Mouse (Mus musculus) heart, adult 11 months (tissue): Measurements from ENCODE around the gene Rhbdl1.
A peak's percentile ranks its signal among the peaks of the same experiment; 100 is the strongest.
"Not testable (repeated sequence)": the region's sequence is repeated elsewhere in the genome, so short reads cannot be mapped to it uniquely, and the experiment has no call there.

Experiments
- DNase-seq: peaks from one replicate; pipeline ENCODE4 v3.0.0; 2022

Rhbdl1 gene

DNA sequence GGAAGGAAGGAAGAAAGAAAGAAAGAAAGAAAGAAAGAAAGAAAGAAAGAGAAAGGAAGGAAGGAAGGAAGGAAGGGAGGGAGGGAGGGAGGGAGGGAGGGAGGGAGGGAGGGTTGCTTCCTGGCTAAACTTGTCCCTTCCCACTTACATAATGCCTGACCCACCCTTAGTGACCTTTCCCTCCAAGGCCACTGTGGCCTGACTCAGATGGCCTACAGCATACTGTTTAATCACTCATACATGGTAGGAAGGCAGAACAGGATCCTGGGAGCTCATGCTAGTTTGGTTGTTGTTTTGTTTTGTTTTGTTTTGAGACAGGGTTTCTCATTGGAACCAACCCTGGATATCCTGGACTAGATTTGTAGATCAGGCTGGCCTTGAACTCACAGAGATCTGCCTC lies 34.5 kb upstream of the Rhbdl1 start:
- DNase-seq, result not testable (repeated sequence)

- peak; percentile 87 for DNase-seq
Observed at GRCm38 (mm10) chr17:25869954-25870353, 32.9 kb upstream of the Rhbdl1 start.

GRCm38 (mm10) chr17:25869498-25869897 lies 32.4 kb upstream of the Rhbdl1 start:
- DNase-seq, result no peak

- peak; percentile 99 for DNase-seq
Observed at GRCm38 (mm10) chr17:25868601-25869191, 31.6 kb upstream of the Rhbdl1 start, which contains the start of gene Mcrip2. Gene Mcrip2, minus strand, starts transcription at chr17:25868764.

DNA sequence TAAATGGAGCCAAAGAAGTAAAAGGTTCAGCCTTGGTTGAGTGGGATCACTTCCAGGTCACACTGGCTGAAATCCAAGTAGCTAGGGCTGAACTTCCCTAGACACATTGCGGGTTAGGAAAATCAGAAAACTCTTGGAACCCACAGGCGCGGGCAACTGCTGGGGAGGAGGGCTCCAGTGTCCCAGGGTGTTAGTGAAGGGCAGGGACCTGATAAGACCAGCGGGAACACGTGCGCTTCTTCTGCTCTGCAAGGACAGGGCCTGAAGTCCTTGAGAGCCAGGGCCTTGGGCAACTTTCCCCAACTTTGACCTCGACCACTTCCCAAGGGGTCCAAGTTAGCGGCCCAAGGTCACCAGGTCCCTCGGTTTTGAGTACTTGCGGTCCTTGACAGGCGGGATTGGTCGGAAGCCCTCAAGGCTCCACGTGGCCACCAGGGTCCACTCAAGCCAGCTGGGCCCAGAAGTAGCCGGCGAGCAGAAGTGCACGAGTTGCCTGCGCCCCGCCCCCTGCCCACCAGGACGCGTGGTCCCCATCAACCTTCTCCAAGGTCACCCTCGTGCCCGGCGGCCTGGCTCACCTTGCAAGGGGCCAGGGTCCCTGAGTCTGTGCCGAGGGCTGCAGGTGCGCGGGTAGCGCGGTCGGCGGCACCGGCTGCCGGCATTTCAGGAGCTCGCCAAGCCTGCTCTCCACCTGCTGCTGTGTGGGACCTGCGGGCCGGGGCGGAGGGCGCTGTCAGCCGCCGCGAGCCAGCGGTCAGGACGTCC lies 30.9 kb upstream of the Rhbdl1 start:
- peak; percentile 98 for DNase-seq

GRCm38 (mm10) chr17:25867509-25867835 lies 30.4 kb upstream of the Rhbdl1 start:
- DNase-seq, result no peak

DNA sequence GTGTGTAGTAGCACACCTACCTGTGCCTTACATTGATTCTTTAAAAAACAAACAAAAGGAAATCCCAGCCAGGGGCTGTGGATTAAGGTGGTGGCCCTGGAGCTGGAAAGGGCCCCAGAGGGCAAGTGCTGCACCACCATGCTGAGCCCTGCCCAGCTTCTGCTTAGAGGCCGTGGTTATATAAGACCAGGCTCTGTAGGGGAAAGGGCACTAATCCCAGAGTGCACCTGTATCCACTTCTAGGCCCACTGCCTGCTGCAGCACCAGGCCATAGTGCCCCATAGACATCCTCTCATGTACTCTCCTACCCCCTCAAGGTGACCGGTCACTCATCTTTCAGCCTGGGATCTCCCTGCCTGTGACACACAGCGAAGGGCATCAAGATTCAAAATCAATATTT lies 29.1 kb upstream of the Rhbdl1 start:
- peak; percentile 96 for DNase-seq

DNA sequence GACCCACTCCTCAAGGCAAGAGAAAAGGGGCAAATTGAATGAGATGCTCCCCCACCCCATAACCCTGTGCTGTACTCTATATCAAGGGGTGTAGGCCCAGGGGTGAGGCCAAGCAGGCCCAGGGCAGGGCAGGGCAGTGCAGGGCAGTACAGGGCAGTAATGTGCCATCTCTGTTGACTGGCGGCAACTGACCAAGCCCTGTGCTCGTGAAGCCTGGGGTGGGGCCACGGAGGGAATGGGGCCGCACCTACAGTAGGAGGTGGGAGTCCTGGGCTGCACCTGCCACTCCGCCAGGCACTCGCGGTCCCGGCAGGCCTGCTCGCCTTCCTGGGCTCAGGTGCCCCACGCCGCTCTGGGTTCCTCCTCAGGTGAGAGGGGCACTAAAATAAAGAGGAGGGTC lies 28.2 kb upstream of the Rhbdl1 start:
- DNase-seq, result no peak

- no peak for DNase-seq
Observed at GRCm38 (mm10) chr17:25864311-25864710, 27.2 kb upstream of the Rhbdl1 start.

DNA sequence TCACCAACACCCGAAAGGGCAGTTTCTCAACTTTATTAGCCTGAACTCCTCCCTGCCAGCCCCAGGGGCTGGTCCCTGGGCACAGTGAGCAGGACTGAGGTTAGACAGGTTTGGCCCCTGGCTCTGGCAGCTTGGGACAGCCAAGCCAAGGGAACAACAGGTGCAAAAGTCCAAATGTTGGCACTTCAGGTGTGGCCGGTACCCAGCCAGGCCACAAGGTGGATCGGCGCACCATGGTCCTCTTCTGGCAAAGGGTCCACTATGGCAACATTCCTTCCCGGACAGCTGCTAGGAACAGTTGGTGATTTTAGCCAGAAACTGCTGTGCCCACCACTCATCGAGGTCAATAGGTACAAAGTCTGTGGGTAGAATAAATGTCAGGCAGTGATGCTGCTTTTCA lies 26.6 kb upstream of the Rhbdl1 start:
- DNase-seq, result no peak

DNA sequence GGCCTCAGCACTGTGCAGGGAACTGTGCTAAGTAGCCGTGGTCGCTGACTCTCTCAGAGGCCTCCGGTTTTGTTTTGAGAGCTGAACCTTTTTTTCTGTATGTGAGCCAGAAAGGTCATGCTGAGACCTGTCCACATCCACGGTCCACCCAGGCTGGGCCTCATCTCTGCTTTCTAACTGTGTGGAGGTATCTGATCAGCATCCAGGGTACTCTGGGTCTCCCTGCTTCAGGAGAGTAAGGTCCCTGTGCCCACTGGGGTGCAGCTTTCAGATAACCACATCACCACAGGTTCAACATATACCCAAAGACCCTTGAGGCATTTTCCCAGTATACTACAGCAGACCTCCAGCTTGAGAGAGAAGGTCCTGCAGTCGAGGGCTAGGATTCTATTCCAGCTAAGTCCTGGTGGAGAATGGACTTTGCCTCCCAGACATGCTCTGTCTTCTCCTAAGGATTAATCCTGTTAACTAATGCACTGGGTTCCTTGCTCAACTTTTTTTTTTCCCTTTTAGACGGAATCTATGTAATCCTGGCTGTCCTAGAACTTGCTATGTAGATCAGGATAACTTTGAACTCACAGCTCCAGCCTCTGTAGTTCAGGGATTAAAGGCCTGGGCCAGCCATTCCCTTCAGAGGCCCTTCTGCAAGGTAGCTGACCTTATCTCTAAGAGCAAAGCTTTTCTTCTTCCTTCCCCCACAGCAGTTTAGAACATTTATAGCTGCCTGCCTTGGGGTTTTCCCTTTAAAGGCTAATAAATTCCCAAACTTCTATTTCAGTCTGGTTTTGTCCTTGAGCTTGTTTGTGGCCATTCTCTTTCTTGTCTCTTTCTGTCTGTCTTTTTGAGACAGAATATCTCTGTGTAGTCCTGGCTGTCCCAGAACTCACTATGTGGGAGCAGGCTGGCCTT lies 24.9 kb upstream of the Rhbdl1 start:
- no peak for DNase-seq

- DNase-seq, result peak; percentile 99
Observed at GRCm38 (mm10) chr17:25860832-25861703, 24.0 kb upstream of the Rhbdl1 start, which contains the start of gene Wdr90. Gene Wdr90, minus strand, starts transcription at chr17:25861501.

DNA sequence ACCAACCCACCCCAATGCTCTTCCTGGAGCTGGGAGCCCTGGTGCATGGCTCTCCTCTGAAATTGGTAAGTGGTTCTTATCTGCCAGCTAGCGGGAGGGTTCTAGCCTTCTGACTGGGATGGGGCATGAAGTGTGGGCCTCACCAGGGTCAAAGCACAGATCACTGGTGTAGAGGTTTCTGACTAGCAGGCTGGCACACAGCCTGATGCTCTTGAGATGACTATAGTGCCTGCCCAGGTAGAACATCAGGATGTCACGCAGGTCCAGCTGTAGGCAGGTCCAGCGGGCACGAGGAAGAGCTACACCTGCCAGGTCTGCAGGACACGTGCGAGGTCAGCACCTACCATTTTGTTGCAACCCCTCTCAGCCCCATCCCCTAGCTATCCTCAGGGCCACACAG lies 23.1 kb upstream of the Rhbdl1 start:
- no peak for DNase-seq

DNA sequence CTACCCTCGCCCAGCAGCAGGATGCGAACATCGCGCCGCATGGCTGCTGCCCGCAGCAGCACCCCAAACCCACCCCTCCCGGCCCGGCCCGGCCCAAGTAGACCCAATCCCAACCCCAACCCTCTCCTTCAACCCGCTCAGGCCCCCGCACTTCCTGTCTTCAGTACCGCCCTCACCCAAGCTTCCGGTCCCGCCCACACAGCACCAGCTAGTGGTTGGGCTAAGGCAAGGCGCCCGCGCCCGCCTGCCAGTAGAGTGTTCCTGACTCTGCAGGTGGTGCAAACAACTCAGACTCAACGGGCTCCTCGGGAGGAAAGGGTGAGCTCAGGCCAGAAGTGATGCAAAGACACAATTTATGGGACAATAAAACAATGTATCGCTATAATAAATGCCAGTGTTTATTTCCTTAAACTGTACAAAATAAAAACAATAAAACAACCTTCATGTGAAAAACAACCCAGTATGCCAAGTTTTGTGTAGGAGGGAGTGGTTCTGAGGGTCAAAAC lies 7.4 kb upstream of the Rhbdl1 start, which contains the start of gene Rhot2:
Rhot2 (minus strand) TSS at position 456 of the 506 bp plus-strand sequence.
- peak; percentile 100 for DNase-seq

DNA sequence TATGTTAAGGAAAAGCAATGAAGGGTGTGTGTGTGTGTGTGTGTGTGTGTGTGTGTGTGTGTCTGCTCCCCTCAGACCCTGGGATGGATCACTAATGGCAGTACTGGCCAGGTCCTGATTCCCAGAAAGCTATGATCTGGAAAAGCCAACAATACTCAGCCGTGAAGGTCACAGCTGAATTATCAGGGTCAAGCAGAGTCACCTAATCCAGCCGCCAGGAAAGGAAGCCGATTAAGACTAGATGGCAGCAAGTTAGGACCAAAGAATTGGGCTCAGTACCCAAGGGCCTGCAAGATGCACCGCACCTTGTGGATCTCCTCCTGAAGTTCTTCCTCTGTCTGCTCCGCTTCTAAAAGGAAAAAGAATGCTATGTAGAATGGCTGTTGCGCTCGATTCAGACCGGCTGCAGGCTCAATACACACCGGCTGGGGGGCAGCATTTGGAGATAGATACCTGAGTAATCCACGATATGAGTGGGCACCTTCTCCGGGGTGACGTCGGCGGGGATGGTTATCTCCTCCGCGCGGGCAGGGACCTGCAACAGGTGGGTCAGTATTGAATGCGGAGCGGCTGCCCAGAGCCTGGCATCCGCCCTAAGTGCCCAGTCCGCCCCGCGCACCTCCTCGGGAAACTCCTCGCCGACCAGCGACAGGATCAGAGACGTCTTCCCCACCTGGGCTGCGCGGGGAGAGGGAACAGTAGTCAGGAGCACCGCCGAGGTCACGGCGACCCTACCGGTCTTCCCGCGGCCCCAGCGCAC lies 6.7 kb upstream of the Rhbdl1 start:
- no peak for DNase-seq

- no peak for DNase-seq
Observed at GRCm38 (mm10) chr17:25843122-25843521, 6.0 kb upstream of the Rhbdl1 start.

DNA sequence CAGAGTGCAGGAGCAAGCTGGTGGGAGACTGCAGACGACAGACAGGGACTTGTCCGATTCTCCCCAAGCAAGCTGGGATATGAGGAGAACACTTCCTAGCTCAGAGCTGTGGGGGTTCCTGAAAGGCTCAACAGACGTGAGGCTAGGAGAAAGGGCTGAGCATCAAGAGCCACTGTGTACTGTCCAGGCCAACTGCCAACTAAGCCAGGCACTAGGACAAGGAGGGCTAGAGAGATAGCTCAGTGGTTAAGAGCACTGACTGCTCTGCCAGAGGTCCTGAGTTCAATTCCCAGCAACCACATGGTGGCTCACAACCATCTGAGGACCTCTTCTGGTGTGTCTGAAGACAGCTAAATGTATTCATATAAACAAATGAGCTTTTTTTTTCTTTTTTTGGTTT lies 5.4 kb upstream of the Rhbdl1 start:
- no peak for DNase-seq

GRCm38 (mm10) chr17:25841117-25841880 lies 4.2 kb upstream of the Rhbdl1 start, which contains the start of gene Gm20683:
Gene Gm20683, minus strand, starts transcription at chr17:25841763.
- peak; percentile 91 for DNase-seq

DNA sequence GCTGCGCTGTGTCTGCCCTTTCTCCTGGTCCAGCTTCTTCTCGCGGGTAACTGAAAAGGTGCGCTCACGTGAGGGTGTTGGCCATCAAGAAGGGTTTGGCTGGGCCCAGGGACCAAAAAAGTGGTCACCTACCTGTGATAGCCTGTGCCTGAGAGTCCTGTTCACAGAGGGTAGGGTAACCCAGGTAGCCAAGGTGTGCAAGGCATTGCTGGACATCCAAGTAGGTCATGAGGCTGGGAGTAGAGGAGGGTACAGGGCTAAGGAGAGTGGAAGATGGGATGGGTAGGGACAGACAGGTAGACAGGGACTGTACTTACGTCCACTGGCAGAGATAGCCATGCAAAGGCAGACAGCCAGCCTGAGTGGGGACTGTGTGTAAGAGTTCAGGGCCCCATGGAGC lies 3.4 kb upstream of the Rhbdl1 start:
- peak; percentile 90 for DNase-seq

- peak; percentile 92 for DNase-seq
Observed at GRCm38 (mm10) chr17:25839455-25840235, 2.5 kb upstream of the Rhbdl1 start.
